Mouse (Mus musculus) heart, postnatal 25 days (tissue): ENCODE measurements around the gene Nxpe2. TPM values are rescaled to one million over a fixed set of nuclear protein-coding genes. Genes with fewer than 3 reads are reported as not detected.

Experiments
- DNase-seq: peaks from one replicate; pipeline ENCODE4 v3.0.0; 2022; ENCODE audit warnings: low spot score
- intact Hi-C: fragments of 180-260 bp; cut with DNase I; formaldehyde crosslinking; loops from one replicate; pipeline ENCODE4 v1.15.1; 2025
- total RNA-seq, 2 experiments: library from RNA; stranded (reverse); gene quantifications; 2 replicates each; pipeline ENCODE4 v1.2.3; 2021

The Nxpe2 gene
- total RNA-seq, 2 experiments from 2014 or later, result 1.2 to 2.0 TPM

DNA sequence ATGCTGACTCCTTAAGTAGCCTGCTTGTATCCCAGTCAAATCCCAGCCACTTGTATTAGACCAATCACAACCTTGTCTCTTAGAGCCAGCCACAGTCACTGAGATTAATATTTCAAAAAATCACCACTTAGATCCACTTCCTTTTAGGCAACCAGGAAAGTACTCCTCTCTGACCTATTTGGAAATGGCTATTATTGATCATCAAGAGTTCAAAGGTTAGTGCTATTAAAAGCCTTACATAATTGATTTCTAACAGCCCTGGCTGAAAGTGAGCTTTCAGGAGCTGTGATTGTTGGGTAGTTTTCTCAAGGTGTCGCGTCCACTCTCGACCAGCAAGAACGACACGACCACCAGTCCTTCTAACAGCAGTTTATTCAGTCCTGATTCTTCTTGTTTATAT lies 42.0 kb downstream of the Nxpe2 start:
- intact Hi-C loops, result no loop called here
- no peak for DNase-seq

DNA sequence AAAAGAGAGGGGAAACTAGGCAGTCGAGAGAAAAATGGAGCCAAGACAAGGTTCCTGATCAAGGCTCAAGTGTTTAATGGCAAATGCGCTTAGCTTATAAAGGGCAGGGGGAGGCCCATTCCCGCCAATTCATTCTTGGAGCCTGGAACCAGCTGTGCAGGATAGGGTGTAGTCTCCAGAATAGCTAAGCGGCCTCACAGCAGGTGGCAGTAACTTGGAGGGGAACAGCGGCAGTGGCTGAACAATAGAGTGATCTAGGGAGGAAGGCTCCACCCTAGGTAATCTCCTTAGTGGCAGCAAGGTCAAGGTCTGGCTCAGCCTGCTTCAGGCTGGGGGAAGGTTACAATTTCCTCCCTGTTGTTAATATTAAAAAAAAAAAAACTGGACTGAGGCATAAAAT lies 49.7 kb downstream of the Nxpe2 start:
- DNase-seq, result peak; percentile 49
- intact Hi-C loops, result loop anchor here (5.0 kb wide), 1 partner anchor 36 kb away; no protein-coding TSS in a partner anchor

DNA sequence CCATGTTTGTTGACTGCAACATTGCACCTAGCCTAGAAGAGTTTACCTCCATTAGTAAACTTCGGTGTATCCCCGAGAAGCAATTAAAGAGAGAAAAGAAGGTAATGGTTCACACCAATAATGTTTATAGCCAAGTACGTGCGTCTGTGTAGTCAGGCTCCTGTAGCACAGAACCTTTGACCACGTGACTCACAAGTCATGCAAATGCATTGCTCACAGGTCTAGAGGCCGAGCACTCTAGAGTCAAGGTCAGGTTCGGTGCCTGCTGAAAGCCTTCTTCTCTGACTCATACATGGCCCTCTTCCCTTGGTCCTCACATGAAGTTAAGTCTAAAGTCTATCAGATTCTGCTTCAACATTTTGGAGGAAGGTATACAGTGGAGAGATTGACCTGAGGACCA lies 54.3 kb downstream of the Nxpe2 start:
- DNase-seq, result no peak
- intact Hi-C loops, result no loop called here

DNA sequence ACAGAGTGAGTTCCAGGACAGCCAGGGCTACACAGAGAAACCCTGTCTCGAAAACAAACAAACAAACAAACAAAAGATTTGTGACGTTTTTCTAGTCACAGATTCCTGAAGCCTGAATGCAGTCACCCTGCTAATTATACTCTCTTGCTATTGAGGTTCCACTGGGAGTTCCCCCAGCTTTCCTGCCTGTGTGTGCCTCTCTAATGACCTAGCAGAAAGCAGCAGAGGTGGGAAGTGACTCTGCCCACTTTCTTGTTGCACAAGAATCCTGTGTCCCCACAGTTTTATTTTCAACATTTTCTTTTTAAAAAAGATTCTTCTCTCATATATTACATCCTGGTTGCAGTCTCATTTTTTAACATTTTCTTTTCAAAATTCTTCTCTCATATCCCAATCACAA lies 58.5 kb downstream of the Nxpe2 start:
- intact Hi-C loops, result no loop called here
- DNase-seq, result no peak

DNA sequence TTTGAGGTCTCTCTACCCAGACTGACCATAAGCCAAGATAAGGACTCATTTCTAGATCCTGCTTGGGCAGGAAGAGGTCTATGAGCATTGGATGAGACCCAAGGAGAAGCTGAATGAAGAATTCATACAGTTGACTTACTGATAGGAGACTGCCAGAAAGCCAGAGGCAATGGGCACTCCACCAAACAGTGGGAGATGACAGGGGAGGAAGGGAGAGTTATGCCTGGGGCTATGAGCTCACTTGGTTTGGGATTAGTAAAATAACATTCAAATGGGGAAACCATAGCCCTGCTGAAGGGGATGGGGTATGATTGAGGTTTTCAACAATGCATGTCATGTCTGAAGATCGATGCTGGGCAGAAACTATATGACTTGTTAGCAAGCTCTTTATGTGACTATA lies 63.0 kb downstream of the Nxpe2 start:
- no peak for DNase-seq
- intact Hi-C loops, result no loop called here

DNA sequence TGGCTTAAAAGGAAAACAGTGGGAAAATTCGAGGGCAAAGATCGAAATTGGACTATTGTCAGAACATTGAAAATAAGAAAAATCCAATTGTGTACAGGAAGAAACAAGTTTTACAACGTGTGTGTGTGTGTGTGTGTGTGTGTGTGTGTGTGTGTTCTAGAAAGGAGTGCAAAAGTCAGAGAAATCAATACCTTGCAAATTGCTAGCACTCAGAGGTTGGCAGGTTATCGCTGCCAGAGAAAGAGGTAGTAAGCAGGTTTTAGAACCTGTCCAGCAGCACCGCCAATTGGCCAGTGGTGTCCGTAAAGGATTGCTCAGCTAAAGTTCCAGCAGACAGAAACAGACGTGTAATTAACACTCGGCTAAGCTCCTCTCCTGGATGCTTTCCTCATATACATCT lies 69.0 kb downstream of the Nxpe2 start:
- no peak for DNase-seq
- intact Hi-C loops, result no loop called here

DNA sequence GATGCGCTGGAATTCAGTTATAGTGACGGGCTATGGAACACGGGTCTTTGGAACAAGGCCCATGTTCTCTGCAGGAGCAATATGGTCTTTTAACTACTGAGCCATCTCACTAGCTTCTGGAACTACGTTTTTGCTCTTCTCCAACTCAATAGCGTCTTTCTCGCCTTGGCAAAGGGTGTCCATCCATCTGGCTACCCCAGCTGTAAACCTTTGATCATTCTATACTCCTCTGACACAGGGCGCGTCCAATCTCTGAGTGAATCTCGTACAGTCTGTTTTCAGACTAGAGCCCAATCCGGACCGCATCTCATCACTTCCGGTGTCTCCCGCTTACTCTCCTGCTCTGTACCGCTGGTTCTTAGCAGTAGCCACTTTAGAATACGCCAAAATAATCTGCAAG lies 76.4 kb downstream of the Nxpe2 start:
- DNase-seq, result no peak
- intact Hi-C loops, result no loop called here

Other genes starting within 250 kb of the Nxpe2 start
- 1 to 10 TPM; 7.2 to 9.7 TPM for gene Nxpe4, start 191.4 kb downstream of the Nxpe2 start, total RNA-seq
- 10 to 100 TPM; 64.7 to 67.1 TPM for gene Rexo2, start 127.2 kb upstream of the Nxpe2 start, total RNA-seq
- gene Rbm7, start 141.8 kb upstream of the Nxpe2 start, total RNA-seq, result 10 to 100 TPM; 22.0 to 22.4 TPM
- gene Gm5617, start 142.0 kb upstream of the Nxpe2 start, total RNA-seq, result 10 to 100 TPM; 26.1 to 27.1 TPM